Mouse (Mus musculus): ENCODE measurements around the gene Pdxdc1.
"Not testable (repeated sequence)": the region's sequence is repeated elsewhere in the genome, so short reads cannot be mapped to it uniquely, and the experiment has no call there.

DNA sequence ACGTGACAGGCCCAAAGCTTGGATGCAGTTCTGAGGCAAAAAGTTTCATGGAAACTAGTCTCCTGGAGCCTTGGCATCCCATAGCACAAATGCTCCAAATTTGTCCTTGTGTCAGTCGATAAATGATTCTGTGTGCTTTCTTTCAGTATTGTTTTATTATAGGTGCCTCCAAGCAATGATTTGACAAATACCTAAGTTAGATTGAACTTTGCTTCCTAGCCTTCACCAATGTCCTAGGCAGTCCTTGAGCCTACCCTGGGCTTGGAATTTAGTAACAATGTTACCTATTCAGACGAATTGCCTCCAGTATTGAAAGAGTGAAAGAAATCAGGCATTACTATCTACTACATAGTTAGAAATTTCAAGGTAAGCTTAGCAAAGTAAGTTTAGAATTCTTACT, 19.6 kb upstream of the Pdxdc1 start:
- TF ChIP-seq MAX (IDR thresholded peaks at IDR 0.05); CTCF (IDR thresholded peaks at IDR 0.05; ENCODE audit: control insufficient read depth, insufficient read depth, insufficient read length); MYOD1 (IDR thresholded peaks at IDR 0.05; ENCODE audit: control insufficient read depth, insufficient read length, low read depth); USF1 (IDR thresholded peaks at IDR 0.05; ENCODE audit: low read depth): not testable (repeated sequence)
